Mouse (Mus musculus) layer of hippocampus, adult 2 months (tissue): Measurements from ENCODE around the gene Ankrd65. TPM values are rescaled to one million over a fixed set of nuclear protein-coding genes. Genes with fewer than 3 reads are reported as not detected.
A peak's percentile ranks its signal among the peaks of the same experiment; 100 is the strongest.

ENCODE experiments used
- DNase-seq, 2 experiments: peaks; one replicate each; pipeline ENCODE4 v3.0.0; 2022; ENCODE audit warnings: low spot score in 2 of 2
- H3K27ac ChIP-seq: fragments of 200-600 bp; 2 replicates; pipeline ENCODE4 v1.8.1; 2022
- H3K4me3 ChIP-seq: fragments of 200-600 bp; 2 replicates; pipeline ENCODE4 v1.8.1; 2022; ENCODE audit warnings: mild to moderate bottlenecking
- CTCF ChIP-seq: fragments of 200-600 bp; conservative IDR thresholded peaks from 2 replicates; pipeline ENCODE4 v1.8.1; 2022; ENCODE audit warnings: antibody characterized with exemption, mild to moderate bottlenecking, moderate library complexity
- microRNA-seq, 2 experiments: library from miRNA; unstranded; fragments of <30 nt; microRNA quantifications; one replicate each; pipeline ENCODE4 v1.2.0; 2021
- total RNA-seq, 2 experiments: library from RNA; stranded (reverse); gene quantifications; 2 replicates each; pipeline ENCODE4 v1.2.3; 2021

Ankrd65 gene
- total RNA-seq, 2 experiments from 2014 or later = 0.32 TPM; not detected in 1

DNA sequence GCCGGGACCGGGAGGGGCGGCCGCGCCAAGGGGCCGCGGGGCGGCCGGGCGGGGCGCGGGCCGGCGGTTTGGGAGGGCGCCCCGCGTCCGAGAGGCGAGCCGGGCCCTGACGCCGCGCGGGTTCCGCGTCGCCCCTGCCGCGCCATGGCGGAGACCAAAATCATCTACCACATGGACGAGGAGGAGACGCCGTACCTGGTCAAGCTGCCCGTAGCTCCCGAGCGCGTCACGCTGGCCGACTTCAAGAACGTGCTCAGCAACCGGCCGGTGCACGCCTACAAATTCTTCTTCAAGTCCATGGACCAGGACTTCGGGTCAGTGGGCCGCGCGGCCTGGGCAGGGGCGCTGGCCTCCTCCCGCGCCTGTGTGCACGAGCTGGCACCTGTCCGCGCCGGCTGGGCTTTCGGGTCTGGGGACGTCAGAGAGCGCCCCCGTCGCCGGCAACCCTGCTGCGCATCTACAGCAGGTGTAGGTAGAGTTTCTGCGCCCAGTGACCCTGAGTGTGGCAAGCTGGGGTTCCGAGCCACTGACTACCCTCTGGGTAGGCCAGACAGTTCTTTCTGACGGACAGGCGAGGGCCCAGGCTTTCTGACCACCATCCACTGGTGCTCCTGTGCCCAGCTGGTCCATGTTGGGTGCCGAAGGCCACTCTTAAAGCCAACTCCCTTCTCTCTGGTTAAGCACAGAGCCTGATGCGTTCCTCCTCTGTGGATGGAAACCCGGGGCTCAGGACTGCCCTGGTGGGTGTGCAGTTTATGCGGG is 57.5 kb downstream of the Ankrd65 start:
- no peak for DNase-seq
- Histone ChIP-seq H3K27ac (peak overlapping the region; percentile 89), H3K4me3 (peak overlapping the region; percentile 91)
- no peak for TF ChIP-seq CTCF

DNA sequence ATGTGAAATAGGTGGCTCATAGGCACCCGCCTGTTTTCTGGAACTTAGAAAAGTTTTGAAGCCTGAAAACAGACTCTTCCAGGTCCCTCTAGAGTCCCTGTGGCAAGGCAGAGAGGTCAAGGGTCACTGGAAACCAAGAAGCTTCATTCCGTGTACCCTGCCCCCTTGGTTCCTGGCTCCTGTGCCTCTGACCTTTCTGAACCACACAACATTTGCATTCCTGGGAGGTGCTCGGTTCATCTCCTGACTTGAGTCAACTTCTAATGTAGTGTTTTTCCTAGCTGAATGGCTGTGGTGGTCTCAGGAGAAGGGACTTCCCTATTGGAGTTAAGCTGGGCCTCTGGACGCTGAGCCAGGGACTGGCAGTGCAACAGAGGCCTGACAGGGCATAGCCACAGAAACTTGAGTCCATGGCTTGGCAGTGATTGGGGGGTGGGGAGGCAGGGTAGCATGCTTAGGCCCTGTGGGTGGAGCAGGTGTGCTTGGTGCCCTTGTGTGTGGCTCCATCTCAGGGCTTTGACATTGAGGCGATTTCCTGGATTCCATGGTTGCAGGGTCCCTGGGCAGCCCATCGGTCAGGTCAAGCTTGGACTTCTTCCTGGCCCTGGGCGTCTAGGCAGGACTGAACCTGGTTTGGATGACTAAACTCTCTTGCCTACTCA is 58.3 kb downstream of the Ankrd65 start:
- no peak overlapping the region for H3K27ac ChIP-seq
- DNase-seq = no peak
- no peak for TF ChIP-seq CTCF
- H3K4me3 ChIP-seq = peak overlapping the region; percentile 91

Small RNA genes lying within 50 kb of the gene (microRNA-seq; reads per million reads assigned to microRNA genes)
- 0 reads per million in 2 experiments for gene Gm27743

Other genes with a start within 250 kb of the Ankrd65 start
- 10 to 100 TPM; 61.2 to 63.5 TPM for gene Nadk, start 228.1 kb upstream of the Ankrd65 start, total RNA-seq
- 10 to 100 TPM; 39.7 to 40.3 TPM for gene Slc35e2, start 189.0 kb upstream of the Ankrd65 start, total RNA-seq
- gene Cdk11b, start 165.6 kb upstream of the Ankrd65 start, total RNA-seq = 10 to 100 TPM; 43.6 to 48.8 TPM
- gene Gm10563, start 145.0 kb upstream of the Ankrd65 start, total RNA-seq = not detected
- gene Mmp23, start 137.1 kb upstream of the Ankrd65 start, total RNA-seq = 1 to 10 TPM; 2.7 to 3.4 TPM
- 100 to 1,000 TPM; 111 to 114 TPM for gene Mib2, start 121.2 kb upstream of the Ankrd65 start, total RNA-seq
- 10 to 100 TPM; 26.5 to 27.9 TPM for gene Fndc10, start 96.1 kb upstream of the Ankrd65 start, total RNA-seq
- gene Ssu72, start 85.6 kb upstream of the Ankrd65 start, total RNA-seq = 10 to 100 TPM; 90.9 to 92.8 TPM
- gene Tmem240, start 55.6 kb upstream of the Ankrd65 start, total RNA-seq = 10 to 100 TPM; 32.7 to 39.0 TPM
- 10 to 100 TPM; 49.9 to 51.4 TPM for gene Atad3a, start 29.3 kb upstream of the Ankrd65 start, total RNA-seq
- gene Vwa1, start 15.7 kb upstream of the Ankrd65 start, total RNA-seq = 1 to 10 TPM; 9.6 to 9.8 TPM
- 10 to 100 TPM; 24.0 to 24.8 TPM for gene Tmem88b, start 4.6 kb upstream of the Ankrd65 start, total RNA-seq
- 10 to 100 TPM; 86.6 to 89.6 TPM for gene Mrpl20, start 12.4 kb downstream of the Ankrd65 start, total RNA-seq
- gene Ccnl2, start 22.1 kb downstream of the Ankrd65 start, total RNA-seq = 10 to 100 TPM; 79.4 to 94.2 TPM
- gene Aurkaip1, start 40.8 kb downstream of the Ankrd65 start, total RNA-seq = 100 to 1,000 TPM; 102 to 105 TPM
- 10 to 100 TPM in 1 of 2 experiments, 1 to 10 TPM in 1; 8.4 to 10.6 TPM for gene Mxra8, start 49.2 kb downstream of the Ankrd65 start, total RNA-seq
- 10 to 100 TPM; 80.8 to 81.9 TPM for gene Dvl1, start 57.0 kb downstream of the Ankrd65 start, total RNA-seq
- gene Tas1r3, start 72.9 kb downstream of the Ankrd65 start, total RNA-seq = under 1 TPM; 0.33 to 0.44 TPM
- 10 to 100 TPM; 29.2 to 31.7 TPM for gene Cptp, start 79.0 kb downstream of the Ankrd65 start, total RNA-seq
- 10 to 100 TPM; 33.7 to 35.8 TPM for gene Ints11, start 79.1 kb downstream of the Ankrd65 start, total RNA-seq
- 10 to 100 TPM; 62.3 to 68.1 TPM for gene Pusl1, start 101.3 kb downstream of the Ankrd65 start, total RNA-seq
- gene Acap3, start 101.4 kb downstream of the Ankrd65 start, total RNA-seq = 100 to 1,000 TPM; 121 to 129 TPM
- 10 to 100 TPM; 69.8 to 71.2 TPM for gene Ube2j2, start 153.4 kb downstream of the Ankrd65 start, total RNA-seq
- gene C1qtnf12, start 171.9 kb downstream of the Ankrd65 start, total RNA-seq = 10 to 100 TPM; 11.5 to 18.0 TPM
- 10 to 100 TPM in 1 of 2 experiments, 1 to 10 TPM in 1; 9.3 to 10.1 TPM for gene B3galt6, start 202.2 kb downstream of the Ankrd65 start, total RNA-seq
- 100 to 1,000 TPM; 191 to 194 TPM for gene Sdf4, start 202.4 kb downstream of the Ankrd65 start, total RNA-seq
- 1 to 10 TPM; 1.3 to 2.3 TPM for gene Tnfrsf4, start 223.4 kb downstream of the Ankrd65 start, total RNA-seq
- gene Tnfrsf18, start 235.7 kb downstream of the Ankrd65 start, total RNA-seq = not detected